Mouse (Mus musculus): ENCODE data around the gene Myo10. TPM values are rescaled to one million over a fixed set of nuclear protein-coding genes. Genes with fewer than 3 reads are reported as not detected.

Myo10 gene
- total and polyA plus RNA-seq, 2 experiments = 15.7 to 21.5 TPM

DNA sequence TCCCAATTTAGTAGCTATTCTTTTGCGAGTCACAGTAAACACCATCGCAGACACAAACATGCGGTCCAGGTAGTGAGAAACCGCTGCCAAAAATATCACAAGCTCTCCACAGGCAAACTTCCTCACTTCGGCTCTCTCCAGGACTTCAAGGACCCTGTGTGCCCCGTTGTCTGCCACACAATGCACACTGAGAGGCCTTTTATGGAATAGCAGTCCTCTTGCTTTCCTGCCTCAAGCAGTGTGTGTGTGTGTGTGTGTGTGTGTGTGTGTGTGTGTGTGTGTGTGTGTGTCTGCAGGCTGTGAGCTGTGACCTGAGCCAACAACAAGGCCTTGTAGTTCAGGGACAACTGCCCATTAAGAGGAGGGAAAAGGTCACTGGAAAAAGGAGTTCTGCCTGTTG lies 41.6 kb upstream of the Myo10 start:
- Histone ChIP-seq H3K4me3 (ENCODE audit: insufficient read depth, low read depth, low read length) (no peak overlapping the region), H3K27ac (replicated peaks; ENCODE audit: insufficient read depth, low read depth, low read length) (no peak overlapping the region), H3K79me2 (ENCODE audit: control insufficient read depth, insufficient read depth, low read length) (no peaks in the 10 kb centered on the region), H3K36me3 (ENCODE audit: control insufficient read depth, insufficient read depth, low read length) (no peaks in the 10 kb centered on the region), H3K4me1 (ENCODE audit: control insufficient read depth, insufficient read depth, low read length) (no peaks in the 10 kb centered on the region), H3K9ac (ENCODE audit: low read depth, low read length) (no peak overlapping the region), H3K27me3 (ENCODE audit: control insufficient read depth, insufficient read depth, low read length) (no peaks in the 10 kb centered on the region)
- 57% methylated on average over 6 of the region's 6 CpGs for WGBS
- DNase-seq (ENCODE audit: extremely low read depth, low read depth, low spot score) = peak; percentile 42
- no peak for TF ChIP-seq POLR2A (IDR thresholded peaks at IDR 0.05; ENCODE audit: extremely low read depth, insufficient read depth, low read length)
- no peak for TF ChIP-seq CTCF (IDR thresholded peaks at IDR 0.05; ENCODE audit: low read depth, low read length)

DNA sequence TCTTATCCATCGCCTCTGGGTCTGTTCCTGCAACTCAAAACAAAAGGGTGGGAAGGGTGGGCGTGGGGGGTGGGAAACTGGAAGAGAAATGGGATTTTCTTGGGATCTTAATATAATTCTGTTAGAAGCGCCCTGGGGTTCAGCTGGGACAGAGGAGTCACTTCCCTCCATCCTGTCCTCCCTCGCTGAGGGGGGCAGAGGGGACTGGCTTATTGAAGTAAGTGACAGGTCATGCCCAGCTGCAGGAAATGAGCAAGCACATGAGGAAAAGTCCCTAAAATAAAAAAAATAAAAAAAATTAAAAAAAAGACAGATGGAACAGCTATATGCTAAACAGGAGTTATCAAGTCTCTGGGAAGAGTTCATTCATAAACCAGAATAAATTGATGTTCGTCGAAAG lies 40.3 kb upstream of the Myo10 start:
- WGBS = 87% methylated on average over 6 of the region's 6 CpGs
- Histone ChIP-seq H3K36me3 (ENCODE audit: control insufficient read depth, insufficient read depth, low read length) (no peaks in the 10 kb centered on the region), H3K4me1 (ENCODE audit: control insufficient read depth, insufficient read depth, low read length) (no peaks in the 10 kb centered on the region), H3K27me3 (ENCODE audit: control insufficient read depth, insufficient read depth, low read length) (no peaks in the 10 kb centered on the region), H3K27ac (replicated peaks; ENCODE audit: insufficient read depth, low read depth, low read length) (no peak overlapping the region), H3K9ac (ENCODE audit: low read depth, low read length) (no peak overlapping the region), H3K4me3 (ENCODE audit: insufficient read depth, low read depth, low read length) (no peak overlapping the region), H3K79me2 (ENCODE audit: control insufficient read depth, insufficient read depth, low read length) (no peaks in the 10 kb centered on the region)
- TF ChIP-seq POLR2A (IDR thresholded peaks at IDR 0.05; ENCODE audit: extremely low read depth, insufficient read depth, low read length) (no peak), CTCF (IDR thresholded peaks at IDR 0.05; ENCODE audit: low read depth, low read length) (no peak)
- DNase-seq (ENCODE audit: extremely low read depth, low read depth, low spot score) = no peak

DNA sequence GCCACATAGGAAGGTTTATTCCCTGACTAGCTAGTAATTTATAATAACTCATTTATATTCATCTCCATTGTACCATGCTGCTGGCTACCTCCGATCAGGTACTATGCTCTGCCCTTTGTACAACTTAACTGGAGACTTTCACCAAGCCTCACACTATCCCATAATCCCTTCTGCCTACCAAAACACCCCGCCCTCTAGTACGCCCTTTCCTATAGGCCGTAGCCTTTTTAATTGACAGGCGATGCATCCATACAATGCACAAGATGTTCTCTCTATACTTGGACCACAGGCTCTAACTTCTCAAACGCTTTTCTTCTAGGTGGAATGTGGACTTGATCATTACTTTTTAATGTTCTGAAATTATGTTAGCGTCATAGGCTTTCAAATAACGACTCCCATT lies 39.0 kb upstream of the Myo10 start:
- H3K36me3 ChIP-seq (ENCODE audit: control insufficient read depth, insufficient read depth, low read length) = no peaks in the 10 kb centered on the region
- DNase-seq (ENCODE audit: extremely low read depth, low read depth, low spot score) = no peak
- H3K4me3 ChIP-seq (ENCODE audit: insufficient read depth, low read depth, low read length) = no peak overlapping the region
- no peak overlapping the region for H3K9ac ChIP-seq (ENCODE audit: low read depth, low read length)
- H3K27me3 ChIP-seq (ENCODE audit: control insufficient read depth, insufficient read depth, low read length) = no peaks in the 10 kb centered on the region
- no peak for TF ChIP-seq CTCF (IDR thresholded peaks at IDR 0.05; ENCODE audit: low read depth, low read length)
- no peak for TF ChIP-seq POLR2A (IDR thresholded peaks at IDR 0.05; ENCODE audit: extremely low read depth, insufficient read depth, low read length)
- H3K27ac ChIP-seq (replicated peaks; ENCODE audit: insufficient read depth, low read depth, low read length) = no peak overlapping the region
- H3K79me2 ChIP-seq (ENCODE audit: control insufficient read depth, insufficient read depth, low read length) = no peaks in the 10 kb centered on the region
- 93% methylated on average over 8 of the region's 8 CpGs for WGBS
- no peaks in the 10 kb centered on the region for H3K4me1 ChIP-seq (ENCODE audit: control insufficient read depth, insufficient read depth, low read length)

DNA sequence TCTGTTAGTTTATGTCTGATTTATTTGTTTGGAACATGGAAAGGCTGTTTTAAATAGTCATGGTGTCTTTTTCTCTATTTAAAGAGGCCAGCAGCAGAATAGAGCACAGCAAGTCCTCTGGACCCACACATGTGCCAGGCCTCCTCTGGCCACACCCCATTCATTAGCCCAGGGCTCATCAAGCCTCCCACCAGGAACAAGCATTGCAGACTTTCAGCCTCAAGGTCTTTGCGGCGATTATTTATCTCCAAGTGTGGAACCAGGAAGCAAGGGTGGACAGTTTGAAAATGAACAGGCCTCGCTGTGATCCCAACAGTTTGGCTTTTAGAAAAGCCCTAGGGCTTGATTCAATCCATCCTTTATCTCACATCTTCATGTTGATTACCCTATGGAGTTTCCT lies 35.5 kb upstream of the Myo10 start:
- H3K27me3 ChIP-seq (ENCODE audit: control insufficient read depth, insufficient read depth, low read length) = no peaks in the 10 kb centered on the region
- H3K27ac ChIP-seq (replicated peaks; ENCODE audit: insufficient read depth, low read depth, low read length) = no peak overlapping the region
- 72% methylated on average over 3 of the region's 3 CpGs for WGBS
- TF ChIP-seq CTCF (IDR thresholded peaks at IDR 0.05; ENCODE audit: low read depth, low read length) (no peak), POLR2A (IDR thresholded peaks at IDR 0.05; ENCODE audit: extremely low read depth, insufficient read depth, low read length) (no peak)
- H3K36me3 ChIP-seq (ENCODE audit: control insufficient read depth, insufficient read depth, low read length) = no peaks in the 10 kb centered on the region
- no peak for DNase-seq (ENCODE audit: extremely low read depth, low read depth, low spot score)
- H3K9ac ChIP-seq (ENCODE audit: low read depth, low read length) = no peak overlapping the region
- H3K4me3 ChIP-seq (ENCODE audit: insufficient read depth, low read depth, low read length) = no peak overlapping the region
- no peaks in the 10 kb centered on the region for H3K79me2 ChIP-seq (ENCODE audit: control insufficient read depth, insufficient read depth, low read length)
- peaks cover 6% of the 10 kb centered on the region for H3K4me1 ChIP-seq (ENCODE audit: control insufficient read depth, insufficient read depth, low read length)

DNA sequence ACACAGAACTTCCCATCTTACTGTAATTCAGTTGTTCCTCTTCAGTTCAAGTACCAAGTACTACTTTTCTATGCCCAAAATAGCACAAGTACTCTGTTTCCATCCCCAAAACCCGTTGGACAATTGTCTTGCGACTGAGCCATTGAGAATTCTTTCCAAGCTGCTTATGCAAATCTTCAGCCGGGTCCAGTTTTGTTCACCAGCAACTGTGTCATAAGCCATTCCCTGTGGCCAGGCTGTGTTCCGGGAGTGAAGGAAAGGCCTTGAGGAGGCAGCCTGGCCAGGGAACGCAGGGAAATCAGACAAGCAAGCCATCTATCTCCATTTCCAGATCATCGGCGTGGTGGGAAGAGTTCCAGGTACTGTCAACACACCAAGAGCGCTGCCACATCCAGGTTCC lies 34.4 kb upstream of the Myo10 start:
- Histone ChIP-seq H3K9ac (ENCODE audit: low read depth, low read length) (no peak overlapping the region), H3K27me3 (ENCODE audit: control insufficient read depth, insufficient read depth, low read length) (no peaks in the 10 kb centered on the region), H3K36me3 (ENCODE audit: control insufficient read depth, insufficient read depth, low read length) (no peaks in the 10 kb centered on the region), H3K4me3 (ENCODE audit: insufficient read depth, low read depth, low read length) (no peak overlapping the region), H3K27ac (replicated peaks; ENCODE audit: insufficient read depth, low read depth, low read length) (no peak overlapping the region), H3K79me2 (ENCODE audit: control insufficient read depth, insufficient read depth, low read length) (no peaks in the 10 kb centered on the region), H3K4me1 (ENCODE audit: control insufficient read depth, insufficient read depth, low read length) (peaks cover 6% of the 10 kb centered on the region)
- WGBS = 92% methylated on average over 8 of the region's 8 CpGs
- TF ChIP-seq CTCF (IDR thresholded peaks at IDR 0.05; ENCODE audit: low read depth, low read length) (no peak), POLR2A (IDR thresholded peaks at IDR 0.05; ENCODE audit: extremely low read depth, insufficient read depth, low read length) (no peak)
- no peak for DNase-seq (ENCODE audit: extremely low read depth, low read depth, low spot score)

DNA sequence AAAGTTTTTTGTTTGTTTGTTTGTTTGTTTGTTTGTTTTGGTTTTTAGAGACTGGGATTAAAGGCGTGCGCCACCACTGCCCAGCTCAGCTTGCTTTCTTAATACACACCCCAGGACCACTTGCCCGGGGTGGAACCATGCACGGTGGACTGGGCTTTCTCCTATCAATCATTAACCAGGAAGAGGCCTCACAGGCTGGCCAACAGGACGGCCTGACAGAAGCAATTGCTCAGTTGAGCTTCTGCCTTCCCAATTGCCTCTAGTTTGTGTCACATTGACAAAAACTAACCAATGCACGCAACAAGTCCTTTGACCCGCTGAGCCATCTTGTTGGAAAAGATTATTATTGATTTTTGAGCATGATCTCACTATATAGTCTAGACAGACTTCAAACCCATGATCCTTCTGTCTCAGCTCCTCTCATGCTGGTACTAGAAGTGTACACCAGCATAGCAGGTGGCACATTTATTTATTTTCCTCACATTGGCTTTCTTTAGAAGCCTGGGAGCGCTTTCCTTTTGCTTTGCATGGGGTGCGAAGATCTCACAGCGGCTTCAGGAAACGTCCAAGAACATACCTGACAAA lies 32.9 kb upstream of the Myo10 start:
- peak overlapping the region; percentile 64 for H3K27ac ChIP-seq (replicated peaks; ENCODE audit: insufficient read depth, low read depth, low read length)

More for the DNA sequence above, 32.9 kb upstream of the Myo10 start:
- H3K9ac ChIP-seq (ENCODE audit: low read depth, low read length) = no peak overlapping the region
- peak; percentile 91 for DNase-seq (ENCODE audit: extremely low read depth, low read depth, low spot score)
- TF ChIP-seq POLR2A (IDR thresholded peaks at IDR 0.05; ENCODE audit: extremely low read depth, insufficient read depth, low read length) = no peak
- no peak for TF ChIP-seq CTCF (IDR thresholded peaks at IDR 0.05; ENCODE audit: low read depth, low read length)
- H3K27me3 ChIP-seq (ENCODE audit: control insufficient read depth, insufficient read depth, low read length) = no peaks in the 10 kb centered on the region
- H3K79me2 ChIP-seq (ENCODE audit: control insufficient read depth, insufficient read depth, low read length) = no peaks in the 10 kb centered on the region
- WGBS = 40% methylated on average over 11 of the region's 11 CpGs
- H3K4me3 ChIP-seq (ENCODE audit: insufficient read depth, low read depth, low read length) = no peak overlapping the region
- H3K36me3 ChIP-seq (ENCODE audit: control insufficient read depth, insufficient read depth, low read length) = no peaks in the 10 kb centered on the region
- H3K4me1 ChIP-seq (ENCODE audit: control insufficient read depth, insufficient read depth, low read length) = peaks cover 6% of the 10 kb centered on the region

Data from liver, adult 2 months (tissue).